Mouse (Mus musculus) CD4-positive helper T cell, adult 2 months (primary cell): ENCODE data around the gene Mpi.

Experiments used
- DNase-seq: peaks from one replicate; pipeline ENCODE4 v3.0.0-alpha.2; 2012; ENCODE audit warnings: low read depth, missing footprints, low spot score

The Mpi gene

DNA sequence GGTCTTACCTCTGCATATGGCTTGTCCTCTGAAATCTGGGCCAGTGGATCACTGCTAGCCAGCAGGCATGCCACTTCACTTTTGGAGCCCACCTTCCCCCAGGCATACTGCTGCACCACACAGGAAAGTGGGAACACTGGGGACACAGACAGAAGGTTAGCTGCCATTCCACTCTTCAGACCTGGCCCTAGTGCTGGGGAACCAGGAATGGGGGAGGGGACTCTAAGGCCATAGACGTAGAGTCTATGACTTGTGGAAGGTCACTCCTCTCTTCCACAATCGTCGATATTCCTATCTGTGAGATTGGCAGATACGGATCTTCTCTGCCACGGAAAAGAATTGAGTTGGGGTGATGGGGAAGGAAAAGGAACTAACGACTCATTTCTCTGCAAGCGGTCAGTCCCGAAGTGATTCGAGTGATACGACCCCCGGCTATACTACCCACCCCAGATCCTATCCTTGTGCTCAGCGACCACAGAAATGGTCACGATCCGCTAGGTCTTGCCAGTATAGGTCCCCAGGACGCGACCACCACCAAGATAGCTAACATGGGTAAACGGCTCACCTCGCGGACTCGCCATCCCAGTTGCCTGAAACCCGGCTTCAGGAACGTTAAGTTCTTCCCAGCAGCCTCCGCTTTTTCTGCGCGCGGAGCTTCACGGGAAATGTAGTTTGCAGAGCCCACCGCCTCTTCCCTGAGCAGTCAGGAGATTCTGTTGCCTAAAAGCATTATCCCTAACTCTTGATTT lies at the start of gene Mpi:
Mpi (minus strand) TSS at position 625 of the 749 bp plus-strand sequence.
- peak; percentile 39 for DNase-seq

DNA sequence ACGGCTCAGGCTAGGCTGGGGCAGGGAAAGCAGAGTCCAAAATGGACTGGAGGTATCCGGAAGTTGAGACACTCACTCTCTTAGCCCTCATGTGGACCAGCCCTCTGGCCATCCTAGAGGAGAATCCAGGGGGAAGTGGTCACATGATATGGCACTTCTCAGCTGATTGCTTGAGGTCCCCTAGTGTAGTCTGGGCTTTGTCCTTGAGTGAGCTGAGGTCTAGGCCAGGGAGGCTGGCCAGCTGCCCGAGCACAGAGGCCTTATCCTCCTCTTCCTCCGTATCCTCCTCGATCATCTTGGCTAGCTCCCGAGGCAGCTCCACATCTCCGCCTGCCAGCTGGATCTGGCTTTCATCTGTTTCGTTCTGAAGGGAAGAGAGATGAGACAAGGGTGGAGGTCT lies 49.5 kb upstream of the Mpi start:
- DNase-seq, result no peak

DNA sequence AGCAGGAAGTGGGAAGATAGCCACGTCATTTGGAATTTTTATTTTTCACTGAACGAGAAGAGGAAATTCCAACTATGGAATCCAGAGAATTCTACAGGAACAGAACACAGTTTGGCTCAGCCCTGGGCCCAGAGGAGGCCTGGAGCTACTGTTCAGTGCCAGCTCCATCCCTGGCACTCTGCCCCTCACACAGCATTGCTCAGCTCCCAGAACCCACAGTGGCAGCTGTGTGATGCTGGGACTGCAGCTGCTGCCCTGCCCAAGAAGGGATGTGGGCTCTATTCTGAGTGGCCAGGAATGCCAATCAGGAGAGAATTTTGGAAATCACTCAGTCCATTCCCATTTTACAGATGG lies 48.8 kb upstream of the Mpi start:
- no peak for DNase-seq

DNA sequence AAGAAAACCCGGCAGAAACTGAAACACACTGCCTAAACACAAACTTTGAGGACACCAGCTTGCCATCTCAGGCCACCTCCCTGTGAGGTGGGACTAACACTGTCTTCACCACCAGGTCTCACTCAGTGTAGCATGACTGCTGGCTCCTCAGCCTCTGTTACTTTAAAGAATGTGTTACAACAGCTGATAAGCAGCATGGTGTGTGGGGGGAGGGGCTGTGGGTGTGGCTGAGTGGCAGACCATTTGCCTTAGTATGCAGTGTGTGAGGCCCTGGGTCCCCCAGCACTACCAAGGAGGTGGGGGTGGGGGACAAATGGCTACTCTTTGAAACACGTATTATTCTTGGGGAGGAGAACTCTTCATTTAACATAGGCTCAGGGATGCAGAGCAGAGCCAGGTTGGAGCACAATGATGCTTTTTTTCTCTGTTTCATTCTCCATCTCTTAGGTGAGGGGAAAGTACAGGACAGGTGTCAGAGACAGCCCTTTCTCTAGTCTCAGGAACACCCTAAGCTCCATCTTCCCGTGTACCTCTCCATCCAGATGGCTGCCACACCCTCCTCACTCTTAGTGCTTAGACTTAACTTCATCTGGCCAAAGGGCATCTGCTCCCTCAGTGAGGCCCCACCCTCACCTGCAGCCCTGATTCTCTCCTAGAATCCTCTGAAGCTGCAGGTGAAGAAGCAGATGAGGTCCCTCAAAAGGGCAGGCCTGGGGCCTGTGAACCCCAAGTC lies 48.2 kb upstream of the Mpi start:
- no peak for DNase-seq

DNA sequence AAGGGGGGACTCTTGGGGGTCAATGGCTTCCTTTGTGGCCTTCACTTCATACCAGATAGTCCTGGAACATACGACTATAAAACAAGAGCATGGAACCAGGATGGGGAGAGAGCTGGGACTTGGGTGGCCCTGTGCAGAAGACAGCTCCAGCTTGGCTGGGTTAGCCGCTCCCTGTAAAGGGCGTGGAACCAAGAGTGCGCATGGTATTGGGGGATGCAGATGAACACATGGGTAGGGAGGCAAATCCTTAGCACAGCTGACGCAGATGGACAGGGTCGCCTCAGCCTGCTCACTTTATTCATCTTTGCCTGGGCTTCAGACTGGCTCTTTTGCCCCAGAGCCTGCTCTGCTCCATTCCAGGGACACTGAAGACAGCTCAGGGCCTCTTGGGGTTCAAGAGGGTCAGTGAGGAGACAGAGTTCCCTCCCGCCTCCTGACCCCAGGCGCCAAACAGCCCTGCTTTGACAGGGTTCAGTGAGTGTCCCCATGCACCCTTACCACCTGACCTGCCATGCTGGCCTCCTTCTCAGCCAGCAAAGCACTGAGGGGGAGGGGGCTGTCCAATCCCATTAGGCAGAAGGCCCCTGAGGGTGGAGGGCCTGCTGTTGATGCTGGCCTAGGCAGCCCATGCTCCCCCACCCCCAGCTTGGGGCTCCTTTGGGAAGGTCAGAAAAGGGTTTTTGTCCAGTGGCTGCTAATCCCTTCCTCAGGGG lies 46.4 kb upstream of the Mpi start:
- no peak for DNase-seq

DNA sequence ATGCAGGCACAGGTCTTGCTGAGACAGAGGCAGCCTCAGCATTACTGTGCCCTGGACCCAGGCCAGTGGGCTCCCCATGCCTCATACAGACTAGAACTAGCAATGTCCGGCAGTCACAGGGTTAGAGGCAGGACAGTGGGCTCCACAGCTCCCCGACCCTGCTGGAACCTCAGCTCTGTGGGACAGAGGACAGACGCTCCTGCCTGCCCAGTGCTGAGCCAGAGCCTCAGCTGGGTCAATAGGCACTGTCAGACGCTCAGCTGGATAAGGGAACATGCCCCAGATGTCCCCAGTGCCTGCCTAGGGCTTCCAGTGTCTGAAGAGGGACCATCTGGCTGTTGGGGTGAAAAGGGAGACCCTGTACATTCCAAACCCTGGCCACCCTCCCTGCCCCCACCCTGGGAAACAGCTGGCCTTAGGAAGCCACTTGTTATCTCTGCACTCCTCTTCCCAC lies 45.4 kb upstream of the Mpi start:
- DNase-seq, result no peak

DNA sequence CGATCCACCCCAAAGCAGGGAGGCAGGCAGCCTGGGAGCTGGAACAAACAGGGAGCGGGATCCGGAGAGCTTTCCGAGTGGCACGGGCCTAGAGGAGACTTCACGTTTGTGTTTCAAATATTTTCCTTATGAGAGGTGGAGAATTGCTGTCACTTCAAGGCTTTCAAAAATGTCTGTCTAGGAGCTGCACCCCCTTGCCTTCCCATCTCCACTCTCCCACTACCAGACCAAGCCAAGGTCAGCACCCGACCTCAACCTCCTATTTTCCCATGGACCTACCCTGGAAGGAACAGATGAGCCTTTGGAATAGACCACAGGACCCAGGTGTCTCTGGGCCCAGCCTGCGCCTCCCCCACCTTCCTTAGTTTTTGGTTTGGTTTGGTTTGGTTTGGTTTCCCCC lies 44.7 kb upstream of the Mpi start:
- DNase-seq, result no peak

DNA sequence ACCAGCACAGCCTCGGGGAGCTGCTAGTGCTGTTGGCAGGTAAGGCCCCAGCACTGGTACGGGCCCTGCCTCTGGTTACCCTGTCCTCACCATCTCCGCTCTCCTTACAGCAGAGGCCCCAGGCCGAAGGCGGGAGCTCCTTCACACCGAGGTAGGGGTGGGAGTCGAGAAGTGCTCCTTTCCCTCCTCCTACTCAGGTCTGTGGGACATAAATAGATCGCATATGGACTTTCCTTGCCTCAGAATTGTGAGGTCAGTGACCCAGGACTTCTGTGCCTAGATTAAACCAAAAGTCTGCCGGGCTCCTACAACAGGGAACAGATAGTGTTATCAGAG lies 41.6 kb upstream of the Mpi start:
- DNase-seq, result no peak

DNA sequence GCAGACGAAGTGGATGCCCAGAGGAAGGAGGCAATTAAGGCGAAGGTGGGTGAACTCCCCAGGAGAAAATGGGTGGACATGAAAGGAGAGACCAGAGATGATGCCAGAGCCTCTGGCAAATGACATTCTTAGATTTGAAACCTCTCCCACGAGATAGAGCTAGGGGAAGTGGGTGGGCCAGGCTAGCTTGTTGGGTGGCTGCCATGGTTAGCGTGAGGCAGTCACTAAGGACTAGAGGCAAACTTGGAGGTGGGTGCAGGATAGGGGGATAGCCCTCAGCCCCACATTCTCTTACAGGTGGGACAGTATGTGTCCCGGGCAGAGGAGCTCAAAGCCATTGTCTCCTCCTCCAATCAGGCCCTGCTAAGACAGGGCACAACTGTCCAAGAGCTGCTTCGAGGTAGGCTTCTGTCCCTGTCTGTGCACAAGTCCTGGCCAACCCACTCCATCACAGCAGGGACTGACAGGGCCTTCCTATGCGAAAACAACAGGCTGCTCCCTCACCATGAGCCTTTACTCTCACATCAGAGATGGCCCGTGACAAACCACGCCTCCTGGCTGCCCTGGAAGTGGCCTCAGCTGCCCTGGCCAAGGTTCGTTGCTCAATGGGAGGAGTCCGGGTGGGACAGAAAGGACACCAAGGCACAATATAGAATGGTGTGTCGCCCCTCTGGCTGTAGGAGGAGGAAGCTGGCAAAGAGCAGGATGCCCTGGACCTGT lies 41.1 kb upstream of the Mpi start:
- no peak for DNase-seq

DNA sequence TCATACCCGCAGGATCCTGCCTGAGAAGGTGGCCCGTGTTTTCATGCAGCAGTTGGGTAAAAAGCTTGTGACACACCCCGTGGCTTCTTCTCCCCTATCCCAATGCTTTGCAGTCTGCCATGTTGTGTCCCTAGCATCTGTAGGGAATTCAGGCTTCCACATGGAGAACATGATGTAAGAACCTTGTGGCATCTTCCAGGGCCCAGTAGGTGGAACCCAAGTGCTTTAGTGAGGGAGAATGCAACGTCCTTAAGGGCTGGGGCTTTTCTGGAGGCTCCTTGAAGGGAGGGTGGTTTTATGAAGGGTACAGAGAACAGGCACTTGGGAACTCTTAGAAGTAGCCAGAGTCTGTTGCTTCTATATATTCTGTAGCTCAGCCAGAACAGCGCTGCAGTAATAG lies 38.2 kb upstream of the Mpi start:
- no peak for DNase-seq

DNA sequence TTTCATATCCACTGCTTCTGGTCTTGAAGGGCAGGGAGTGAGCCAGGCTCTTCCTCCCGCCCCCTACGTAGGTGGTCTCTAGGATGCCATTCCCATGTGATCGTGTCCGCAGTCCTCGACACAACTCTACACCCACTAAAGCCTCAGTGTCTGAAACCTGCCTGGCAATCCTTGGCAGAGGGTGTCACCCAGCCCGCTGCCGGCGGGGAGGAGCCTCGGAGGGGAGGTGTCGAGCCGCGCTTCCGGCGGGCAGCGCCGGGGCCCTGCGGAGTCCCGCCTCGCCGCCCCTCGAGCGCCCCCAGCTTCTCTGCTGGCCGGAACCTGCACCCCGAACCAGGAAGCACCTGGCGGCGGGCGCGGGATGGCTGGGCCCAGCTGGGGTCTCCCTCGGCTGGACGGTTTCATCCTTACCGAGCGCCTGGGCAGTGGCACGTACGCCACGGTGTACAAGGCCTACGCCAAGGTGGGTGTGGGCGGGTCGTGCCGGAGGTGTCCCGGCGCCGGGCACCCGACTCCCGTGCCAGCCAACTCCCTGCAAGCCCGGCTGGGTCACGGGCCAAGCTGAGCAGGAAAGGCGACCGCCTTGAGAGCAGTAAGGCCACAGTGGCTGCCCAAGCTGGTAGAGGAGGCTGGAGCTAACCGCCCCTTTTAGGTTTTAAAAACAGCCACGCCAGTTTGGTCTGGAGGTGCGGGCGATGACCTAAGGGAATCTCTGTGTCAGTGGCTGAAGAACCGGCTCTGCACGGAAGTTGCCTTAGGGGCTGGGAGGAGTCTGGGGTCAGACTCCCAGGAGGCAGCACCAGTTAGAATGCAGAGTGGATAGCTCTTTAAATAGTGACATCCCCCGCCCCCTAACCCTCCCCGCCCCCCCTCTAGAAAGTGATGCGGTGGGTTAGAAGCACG lies 36.9 kb upstream of the Mpi start, which contains the start of gene Ulk3:
Ulk3 (plus strand) TSS at position 229 of the 903 bp plus-strand sequence.
- peak; percentile 85 for DNase-seq

DNA sequence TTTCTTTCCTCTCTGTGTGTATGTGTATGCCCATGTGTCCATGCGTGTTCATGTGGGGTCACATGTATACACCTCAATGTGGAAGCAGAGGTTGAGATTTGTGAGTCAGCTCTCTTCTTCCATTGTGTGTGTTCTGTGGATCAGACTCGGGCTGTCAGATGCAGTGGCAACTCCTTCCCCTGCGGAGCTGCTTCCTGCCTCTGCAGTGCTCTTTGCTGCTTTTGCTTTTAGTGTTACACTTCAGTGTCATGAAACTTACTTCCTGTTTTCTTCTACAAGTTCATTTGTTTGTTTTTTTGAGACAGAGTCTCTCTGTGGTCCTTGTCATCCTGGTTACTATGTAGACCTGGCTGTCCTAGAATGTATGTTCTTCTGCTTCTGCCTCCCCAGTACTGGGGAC lies 32.4 kb upstream of the Mpi start:
- no peak for DNase-seq

DNA sequence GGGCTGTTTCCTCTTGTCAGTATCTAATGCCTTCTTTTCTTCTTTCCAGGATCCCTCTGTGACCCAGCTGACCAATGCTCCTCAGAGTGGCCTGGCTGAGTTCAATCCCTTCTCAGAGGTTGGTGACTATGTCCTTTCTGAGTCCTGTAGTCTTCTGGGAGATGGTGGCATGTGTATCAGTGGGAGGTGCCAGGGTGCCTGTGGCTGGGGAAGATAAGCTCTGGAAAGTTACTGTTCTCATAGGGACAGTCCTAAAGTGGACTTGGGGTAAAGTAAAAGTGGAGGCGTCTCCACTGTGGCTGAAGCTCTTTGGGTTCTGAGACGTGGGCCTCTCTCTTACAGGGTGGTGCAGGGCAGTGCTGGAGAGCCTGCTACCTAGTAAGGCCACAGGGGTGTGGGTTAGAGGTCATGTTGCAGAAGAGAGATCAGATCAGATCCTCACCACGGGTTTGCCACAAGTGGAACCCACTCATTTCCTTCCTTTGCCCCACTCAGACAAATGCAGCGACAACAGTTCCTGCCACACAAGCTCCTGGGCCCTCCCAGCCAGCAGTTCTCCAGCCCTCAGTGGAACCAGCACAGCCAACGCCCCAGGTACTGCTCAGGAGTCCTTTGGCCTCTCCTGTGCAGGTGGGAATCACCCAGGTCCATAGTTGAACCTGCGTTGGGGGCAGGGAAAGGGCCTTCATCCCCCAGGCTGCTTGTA lies 24.7 kb upstream of the Mpi start:
- peak; percentile 61 for DNase-seq

DNA sequence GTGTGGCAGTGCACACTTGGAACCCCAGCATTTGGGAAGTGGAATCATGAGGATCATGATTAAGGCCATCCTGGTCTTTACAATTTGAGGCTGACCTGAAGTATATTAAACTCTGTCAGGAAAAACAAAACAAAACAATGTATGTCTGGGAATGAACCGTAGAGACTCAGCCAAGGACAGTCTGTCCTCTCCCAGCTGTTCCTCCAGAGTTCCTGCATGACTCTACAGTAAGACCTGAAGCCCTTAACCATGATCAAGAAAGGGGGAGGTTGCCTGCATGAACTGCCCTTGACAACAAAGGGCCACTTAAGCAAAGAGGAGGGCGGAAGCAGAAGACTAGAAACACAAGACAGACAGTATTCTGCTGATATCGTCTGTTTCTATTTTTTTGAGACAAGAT lies 23.0 kb upstream of the Mpi start:
- DNase-seq, result no peak

DNA sequence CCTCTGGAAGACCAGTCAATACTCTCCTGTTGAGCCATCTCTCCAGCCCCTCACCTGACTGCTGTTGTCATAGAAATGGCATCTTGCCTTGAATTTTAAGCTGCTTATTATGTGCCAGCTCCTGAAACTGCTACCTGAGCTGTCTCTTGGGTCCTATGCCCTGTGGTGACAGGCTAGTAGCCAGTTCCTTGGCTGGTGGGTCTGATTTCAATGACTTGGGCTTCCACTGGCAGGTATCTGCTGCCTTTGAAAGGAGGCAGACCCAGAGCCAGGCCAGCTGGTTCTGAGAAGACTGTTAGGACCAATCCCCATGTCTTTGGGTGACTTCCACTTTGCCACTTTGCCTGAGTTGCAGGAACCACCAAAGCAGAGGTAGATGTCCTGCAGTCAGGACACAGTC lies 21.8 kb upstream of the Mpi start:
- DNase-seq, result no peak

DNA sequence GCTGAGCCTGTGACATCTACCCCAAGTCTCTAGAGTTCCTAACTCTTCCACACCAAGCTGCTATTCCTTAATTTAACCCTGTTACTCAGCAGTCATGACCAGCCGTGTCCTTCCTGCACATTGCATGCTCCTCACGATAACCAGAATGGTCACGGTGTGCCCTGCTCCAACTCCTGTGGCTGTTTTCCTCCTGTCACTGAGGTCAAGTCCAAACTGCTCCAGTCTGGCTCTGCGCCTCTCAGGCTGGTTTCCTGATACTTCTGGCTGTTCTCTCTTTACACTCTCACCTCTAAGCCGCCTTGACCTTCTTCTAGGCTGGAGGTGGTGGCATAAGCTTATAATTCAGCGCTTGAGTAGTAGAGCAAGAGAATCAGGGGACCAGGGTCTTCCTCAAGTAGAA lies 15.9 kb upstream of the Mpi start:
- DNase-seq, result no peak

DNA sequence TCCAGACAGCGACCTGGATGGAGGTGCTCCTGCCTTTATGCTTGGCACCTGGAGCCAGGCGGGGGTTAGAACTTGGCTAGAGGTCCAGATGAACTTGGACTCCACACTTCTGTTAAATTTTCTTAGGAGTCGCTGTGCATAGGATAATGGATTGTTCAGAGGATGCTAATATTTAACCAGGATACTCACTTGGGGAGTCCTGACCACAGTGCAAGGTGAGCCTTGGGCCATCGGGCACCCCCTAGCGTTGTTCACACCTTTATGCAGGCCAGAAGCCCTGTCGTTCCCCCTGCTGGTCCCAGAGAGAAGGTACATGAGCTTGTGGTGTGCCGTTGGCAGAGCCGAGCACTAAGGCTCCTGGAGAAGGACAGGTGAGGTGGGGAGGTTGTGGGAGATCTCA lies 14.3 kb upstream of the Mpi start:
- DNase-seq, result no peak

DNA sequence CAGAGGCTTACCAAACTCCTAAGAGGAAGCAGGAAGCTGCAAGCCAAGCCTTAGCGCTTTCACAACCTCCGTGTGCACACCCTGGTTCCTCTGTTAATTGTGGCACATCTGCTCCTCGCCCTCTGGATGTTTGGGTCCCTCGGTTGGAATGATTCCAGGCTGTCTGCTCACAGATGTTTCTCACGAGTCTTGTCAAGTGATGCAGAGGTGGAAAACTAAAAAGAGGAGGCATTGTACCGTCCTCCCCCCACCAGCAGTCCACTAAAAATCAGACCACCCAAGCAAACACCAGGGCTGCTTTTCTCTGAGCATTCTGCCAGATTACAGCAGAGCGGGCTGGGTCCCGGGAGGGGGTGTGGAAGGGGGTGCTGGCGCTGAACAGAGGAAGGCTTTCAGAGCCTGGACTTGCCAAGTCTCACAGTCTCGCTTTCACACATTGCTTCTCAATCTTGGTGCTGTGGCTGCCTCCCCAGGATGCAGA lies 13.2 kb upstream of the Mpi start:
- DNase-seq, result no peak

DNA sequence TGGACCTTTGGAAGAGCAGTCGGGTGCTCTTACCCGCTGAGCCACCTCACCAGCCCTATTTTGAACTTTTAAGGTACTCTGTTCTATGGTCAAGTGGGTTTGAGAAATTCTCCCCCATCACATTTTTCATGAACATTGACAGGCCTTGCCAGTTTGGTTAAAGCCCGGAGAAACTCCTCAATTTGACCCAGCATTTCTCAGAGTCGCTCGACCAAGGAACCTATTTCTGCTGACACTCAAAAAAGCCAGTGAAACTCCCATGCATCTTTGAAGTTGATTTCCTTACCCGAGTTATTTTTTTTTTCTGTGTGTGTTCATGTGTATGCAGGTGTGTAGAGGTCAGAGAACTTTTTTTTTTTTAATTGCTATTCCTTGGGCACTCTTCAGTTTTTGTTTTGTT lies 12.0 kb upstream of the Mpi start:
- no peak for DNase-seq

DNA sequence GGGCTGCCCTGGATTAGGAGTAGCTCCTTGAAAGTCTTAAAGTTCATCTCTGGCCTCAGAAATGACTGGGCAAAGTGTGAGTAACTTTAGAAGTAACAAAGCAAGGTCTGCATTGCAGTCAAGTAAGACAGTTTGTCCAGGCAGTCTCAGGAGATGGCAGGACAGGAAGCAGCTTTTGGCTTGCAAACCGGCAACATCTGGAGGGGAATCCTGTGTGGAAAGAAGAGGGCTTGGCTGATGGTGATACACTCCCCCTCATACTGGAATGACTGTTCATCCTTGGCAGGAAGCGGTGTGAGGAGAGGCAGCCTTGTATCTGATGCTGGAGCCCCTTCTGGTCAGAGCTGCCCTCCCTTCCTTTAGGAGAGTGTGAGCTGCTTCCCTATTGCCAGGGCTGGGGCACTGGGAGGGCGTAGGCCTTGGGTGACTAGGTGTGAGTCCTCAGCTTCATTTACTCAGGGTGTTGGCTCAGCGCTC lies 10.4 kb upstream of the Mpi start:
- peak; percentile 21 for DNase-seq
